Mouse (Mus musculus) ES-Bruce4 (cell line): ENCODE results near the gene Vegfa. TPM values are rescaled to one million over a fixed set of nuclear protein-coding genes. Genes with fewer than 3 reads are reported as not detected.
A peak's percentile ranks its signal among the peaks of the same experiment; 100 is the strongest.

Source experiments
- H3K27ac ChIP-seq: 2 replicates; pipeline ENCODE4 v1.5.1; 2012; ENCODE audit warnings: low read length, inconsistent platforms; ENCODE audit not compliant: insufficient read depth
- H3K27me3 ChIP-seq: 2 replicates; pipeline ENCODE4 v1.6.1; 2012; ENCODE audit warnings: mild to moderate bottlenecking, low read length, inconsistent platforms; ENCODE audit not compliant: control insufficient read depth, poor library complexity, insufficient read depth, severe bottlenecking
- H3K36me3 ChIP-seq: 2 replicates; pipeline ENCODE4 v1.6.1; 2012; ENCODE audit warnings: inconsistent platforms, mild to moderate bottlenecking, low read length, moderate library complexity; ENCODE audit not compliant: control insufficient read depth, poor library complexity, insufficient read depth, severe bottlenecking
- H3K4me1 ChIP-seq: one replicate; pipeline ENCODE4 v1.8.1; 2011; ENCODE audit warnings: low read length; ENCODE audit not compliant: control insufficient read depth, insufficient read depth
- H3K4me3 ChIP-seq: 2 replicates; pipeline ENCODE4 v1.5.1; 2011; ENCODE audit warnings: low read depth, mild to moderate bottlenecking, low read length
- H3K9ac ChIP-seq: 2 replicates; pipeline ENCODE4 v1.6.1; 2012; ENCODE audit warnings: low read depth, mild to moderate bottlenecking, inconsistent platforms; ENCODE audit not compliant: poor library complexity, severe bottlenecking
- H3K9me3 ChIP-seq: replicated peaks from 2 replicates; pipeline ENCODE4 v1.6.1; 2012; ENCODE audit warnings: mild to moderate bottlenecking, low read length, inconsistent platforms; ENCODE audit not compliant: control insufficient read depth, poor library complexity, insufficient read depth, severe bottlenecking
- CTCF ChIP-seq: IDR thresholded peaks from one replicate; pipeline ENCODE4 v1.8.1; 2011; ENCODE audit warnings: low read depth, low read length
- EP300 ChIP-seq: IDR thresholded peaks from 2 replicates; pipeline ENCODE4 v1.6.1; 2011; ENCODE audit warnings: low read depth, low read length; ENCODE audit not compliant: insufficient read depth
- POLR2A ChIP-seq: IDR thresholded peaks from one replicate; pipeline ENCODE4 v1.8.1; 2011; ENCODE audit warnings: low read length; ENCODE audit not compliant: insufficient read depth
- polyA plus RNA-seq: library from polyadenylated mRNA; stranded (reverse); fragments of >200 nt; gene quantifications from 2 replicates; pipeline ENCODE4 v1.2.4, GENCODE M21; 2011; ENCODE audit warnings: low read depth; ENCODE audit not compliant: missing spikeins, insufficient read depth, insufficient read length

Gene Vegfa
- polyA plus RNA-seq, 1 experiment: 76.2 TPM

GRCm38 (mm10) chr17:46070046-46070445 lies 37.9 kb upstream of the Vegfa start:
- no peak overlapping the region for H3K9ac ChIP-seq
- H3K9me3 ChIP-seq: no peaks in the 10 kb centered on the region
- H3K4me3 ChIP-seq: no peak overlapping the region
- TF ChIP-seq CTCF (no peak), EP300 (0 out of 2 replicates have a peak, but pooled peaks have one; percentile 66), POLR2A (no peak)
- no peaks in the 10 kb centered on the region for H3K27me3 ChIP-seq
- H3K36me3 ChIP-seq: no peaks in the 10 kb centered on the region
- no peak overlapping the region; the same call in 1 of the 2 replicates for H3K27ac ChIP-seq
- peaks cover 5% of the 10 kb centered on the region for H3K4me1 ChIP-seq

DNA sequence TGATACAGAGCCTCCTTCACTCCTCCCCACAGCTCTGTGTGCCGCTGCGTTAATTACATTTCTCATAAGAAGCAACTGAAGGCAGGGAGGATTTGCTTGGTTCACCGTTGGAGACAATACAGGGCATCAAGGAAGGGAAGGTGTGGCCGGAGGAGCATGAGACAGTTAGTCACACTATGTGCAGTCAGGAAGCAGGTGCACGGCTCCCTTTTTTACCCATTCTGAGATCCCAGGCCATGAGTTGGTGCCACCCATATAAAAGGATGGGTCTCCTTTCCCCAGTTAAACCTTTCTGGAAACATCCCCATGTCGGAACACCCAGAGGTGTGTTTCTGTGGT lies 31.8 kb upstream of the Vegfa start:
- TF ChIP-seq EP300: no peak
- TF ChIP-seq POLR2A: no peak
- no peak for TF ChIP-seq CTCF
- H3K4me3 ChIP-seq: no peak overlapping the region
- H3K4me1 ChIP-seq: no peaks in the 10 kb centered on the region
- H3K27me3 ChIP-seq: no peaks in the 10 kb centered on the region
- no peaks in the 10 kb centered on the region for H3K36me3 ChIP-seq
- H3K27ac ChIP-seq: no peak overlapping the region
- H3K9me3 ChIP-seq: no peaks in the 10 kb centered on the region
- no peak overlapping the region for H3K9ac ChIP-seq

- no peak overlapping the region for H3K4me3 ChIP-seq
- no peaks in the 10 kb centered on the region for H3K36me3 ChIP-seq
- H3K9me3 ChIP-seq: no peaks in the 10 kb centered on the region
- H3K27me3 ChIP-seq: no peaks in the 10 kb centered on the region
- TF ChIP-seq CTCF (no peak), EP300 (no peak), POLR2A (no peak)
- H3K9ac ChIP-seq: no peak overlapping the region
- no peaks in the 10 kb centered on the region for H3K4me1 ChIP-seq
- H3K27ac ChIP-seq: no peak overlapping the region
These were observed 31.3 kb upstream of the Vegfa start for GRCm38 (mm10) chr17:46063283-46063973.

DNA sequence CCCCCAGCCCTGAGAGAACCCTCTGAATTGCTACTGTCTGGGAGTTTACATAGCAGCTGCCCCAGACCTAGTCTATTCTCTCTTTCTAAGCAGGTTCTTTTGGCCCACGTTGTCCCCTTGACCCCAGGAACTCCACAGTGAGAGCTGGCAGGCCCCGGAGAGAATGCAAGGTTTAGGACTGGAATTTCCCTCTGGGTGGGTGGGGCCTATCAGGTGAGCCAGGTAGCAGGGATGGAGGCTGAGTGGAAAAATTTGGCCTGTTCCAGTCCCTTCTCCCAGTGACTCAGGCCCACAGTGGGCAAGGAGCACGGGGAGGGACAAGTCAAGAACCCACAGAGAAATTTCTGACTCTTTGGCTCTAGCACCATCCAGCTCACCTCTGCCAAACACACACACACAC lies 28.1 kb upstream of the Vegfa start:
- TF ChIP-seq CTCF (no peak), EP300 (no peak), POLR2A (no peak)
- Histone ChIP-seq H3K27me3 (no peaks in the 10 kb centered on the region), H3K27ac (no peak overlapping the region), H3K9ac (no peak overlapping the region), H3K4me1 (no peaks in the 10 kb centered on the region), H3K36me3 (no peaks in the 10 kb centered on the region), H3K4me3 (no peak overlapping the region), H3K9me3 (no peaks in the 10 kb centered on the region)

- no peaks in the 10 kb centered on the region for H3K27me3 ChIP-seq
- H3K27ac ChIP-seq: no peak overlapping the region
- H3K4me1 ChIP-seq: no peaks in the 10 kb centered on the region
- no peaks in the 10 kb centered on the region for H3K36me3 ChIP-seq
- no peaks in the 10 kb centered on the region for H3K9me3 ChIP-seq
- TF ChIP-seq CTCF: no peak
- no peak for TF ChIP-seq POLR2A
- TF ChIP-seq EP300: no peak
- no peak overlapping the region for H3K9ac ChIP-seq
- no peak overlapping the region for H3K4me3 ChIP-seq
These were observed 27.2 kb upstream of the Vegfa start for GRCm38 (mm10) chr17:46059226-46059825.

- no peaks in the 10 kb centered on the region for H3K27me3 ChIP-seq
- no peak overlapping the region for H3K4me3 ChIP-seq
- H3K36me3 ChIP-seq: no peaks in the 10 kb centered on the region
- no peak overlapping the region for H3K27ac ChIP-seq
- H3K9me3 ChIP-seq: no peaks in the 10 kb centered on the region
- no peaks in the 10 kb centered on the region for H3K4me1 ChIP-seq
- no peak overlapping the region for H3K9ac ChIP-seq
- no peak for TF ChIP-seq EP300
- TF ChIP-seq CTCF: no peak
- no peak for TF ChIP-seq POLR2A
These were observed 24.1 kb upstream of the Vegfa start for GRCm38 (mm10) chr17:46056288-46056687.
